Comparison of ENCODE assay signal across 8 mouse cellular contexts in genomic region chr3:38485107-38485545, GRCm38 (mm10). TPM values are rescaled to one million over a fixed set of nuclear protein-coding genes. Genes with fewer than 3 reads are reported as not detected.
DNase-seq lines count a peak whose midpoint lies in the region; ATAC-seq and TF ChIP-seq lines count a peak whose summit lies in the region.

No protein-coding gene starts in this region.

- peak overlapping the region; percentile 85 for H3K4me2 ChIP-seq in hindbrain, embryonic 12.5 days (replicated peaks)
- peak overlapping the region; percentile 91 for H3K4me2 ChIP-seq in midbrain, embryonic 12.5 days (replicated peaks)

- no peaks in the 10 kb centered on the region for H3K27me3 ChIP-seq in kidney, adult 2 months (replicated peaks; ENCODE audit: control insufficient read depth, insufficient read depth, low read length)
- no peaks in the 10 kb centered on the region for H3K27me3 ChIP-seq in hindbrain, embryonic 12.5 days
- no peaks in the 10 kb centered on the region for H3K27me3 ChIP-seq in midbrain, embryonic 12.5 days

- 0 out of 2 replicates have a peak overlapping the region, but pooled peaks have one; percentile 44 for H3K9ac ChIP-seq in hindbrain, embryonic 12.5 days
- 0 out of 2 replicates have a peak overlapping the region, but pooled peaks have one; percentile 29 for H3K9ac ChIP-seq in midbrain, embryonic 12.5 days (replicated peaks)

- H3K4me3 ChIP-seq in kidney, adult 2 months (ENCODE audit: insufficient read depth, low read depth, low read length), result peak overlapping the region; percentile 84
- H3K4me3 ChIP-seq in bone marrow macrophage, adult 2 months (ENCODE audit: insufficient read depth, low read length), result peak overlapping the region; percentile 65
- H3K4me3 ChIP-seq in hindbrain, embryonic 12.5 days, result peak overlapping the region; percentile 80
- H3K4me3 ChIP-seq in midbrain, embryonic 12.5 days, result peak overlapping the region; percentile 92

- 3% methylated on average over 26 of the region's 26 CpGs for WGBS in kidney, adult 2 months
- 3% methylated on average over 26 of the region's 26 CpGs for WGBS in hindbrain, embryonic 12.5 days
- WGBS in midbrain, embryonic 12.5 days, result 2% methylated on average over 26 of the region's 26 CpGs

- peak; percentile 13 for TF ChIP-seq POLR2A in kidney, adult 2 months (IDR thresholded peaks at IDR 0.05; ENCODE audit: low read depth, low read length)
- no peak; the same call in 1 of the 2 replicates for TF ChIP-seq POLR2A in bone marrow macrophage, adult 2 months (IDR thresholded peaks at IDR 0.05; ENCODE audit: borderline replicate concordance, low read depth, low read length)

- no peaks in the 10 kb centered on the region for H3K9me3 ChIP-seq in hindbrain, embryonic 12.5 days (replicated peaks)
- no peaks in the 10 kb centered on the region for H3K9me3 ChIP-seq in midbrain, embryonic 12.5 days

- no peaks in the 10 kb centered on the region for H3K36me3 ChIP-seq in kidney, adult 2 months (ENCODE audit: control insufficient read depth, insufficient read depth, low read length)
- 0 out of 2 replicates have a peak, but pooled peaks cover 6% of the 10 kb centered on the region for H3K36me3 ChIP-seq in hindbrain, embryonic 12.5 days
- peaks cover 8% of the 10 kb centered on the region; the same call in 1 of the 2 replicates for H3K36me3 ChIP-seq in midbrain, embryonic 12.5 days

- peaks cover 6% of the 10 kb centered on the region; the same call in 1 of the 2 replicates for H3K4me1 ChIP-seq in kidney, adult 2 months (ENCODE audit: control insufficient read depth, insufficient read depth, low read length)
- H3K4me1 ChIP-seq in bone marrow macrophage, adult 2 months (ENCODE audit: control insufficient read depth, insufficient read depth, low read length), result peaks cover 20% of the 10 kb centered on the region
- H3K4me1 ChIP-seq in hindbrain, embryonic 12.5 days, result peaks cover 30% of the 10 kb centered on the region
- H3K4me1 ChIP-seq in midbrain, embryonic 12.5 days, result peaks cover 32% of the 10 kb centered on the region

- DNase-seq in kidney, adult 2 months, result no peak
- no peak for DNase-seq in kidney, adult 18-20 months
- no peak for DNase-seq in frontal cortex, postnatal 25 days (ENCODE audit: low spot score in 2 of 2)
- DNase-seq in layer of hippocampus, adult 18-20 months (ENCODE audit: low spot score in 2 of 2), result no peak

- ATAC-seq in hindbrain, embryonic 12.5 days (ENCODE audit: low FRiP score), result no peak; the same call in 1 of the 2 replicates
- ATAC-seq in midbrain, embryonic 12.5 days (ENCODE audit: low FRiP score, low read depth), result peak; percentile 98
- no peak for ATAC-seq in activated CD4-positive, CD25-positive, alpha-beta regulatory T cell, adult 4 months

- TF ChIP-seq CTCF in kidney, adult 2 months (conservative IDR thresholded peaks at IDR 0.05; ENCODE audit: insufficient read depth, insufficient read length, low read depth, low read length), result no peak
- TF ChIP-seq CTCF in bone marrow macrophage, adult 2 months (IDR thresholded peaks at IDR 0.05; ENCODE audit: low read depth, low read length), result no peak

- no peak overlapping the region for H3K27ac ChIP-seq in kidney, adult 2 months (ENCODE audit: insufficient read depth, low read depth, low read length)
- H3K27ac ChIP-seq in bone marrow macrophage, adult 2 months (ENCODE audit: insufficient read depth, low read depth, low read length), result no peak overlapping the region
- H3K27ac ChIP-seq in hindbrain, embryonic 12.5 days, result peak overlapping the region; percentile 97
- H3K27ac ChIP-seq in midbrain, embryonic 12.5 days (replicated peaks), result peak overlapping the region; percentile 95

RNA-seq across cellular contexts. Expression of gene Ankrd50, which starts 0.5 kb away (rescaled TPM):
- polyA plus RNA-seq in kidney, adult 2 months (2012; rRNA removed), result 17.9 and 19.2 TPM in 2 replicates
- 21.7 and 22.8 TPM in 2 replicates for polyA plus RNA-seq in bone marrow macrophage, adult 2 months (2012; ENCODE audit: insufficient read depth, insufficient read length, missing spikeins)
- polyA plus RNA-seq in hindbrain, embryonic 12.5 days (2016; fragmentation: Nextera tagmentation; extraction: Ambion mirVana), result 46.4 and 53.8 TPM in 2 replicates
- 47.7 and 49.4 TPM in 2 replicates for polyA plus RNA-seq in midbrain, embryonic 12.5 days (2016; fragmentation: Nextera tagmentation; extraction: Ambion mirVana)
- 10 to 100 TPM; 47.2 to 48.7 TPM for total RNA-seq in layer of hippocampus, adult 18-20 months (2021)
- 1 to 10 TPM; 6.4 to 7.2 TPM for polyA plus RNA-seq in activated CD4-positive, CD25-positive, alpha-beta regulatory T cell, adult 4 months (2017; shearing (Covaris generic))

Comparison
In these comparisons a context has a peak if more than half of its experiments do, and no peak if none do; other contexts are left out.
1. H3K27ac ChIP-seq: peak in hindbrain, embryonic 12.5 days (single experiment) and midbrain, embryonic 12.5 days (single experiment); none in kidney, adult 2 months (single experiment) and bone marrow macrophage, adult 2 months (single experiment).
2. Peak in every context shown above with its lines, with median percentiles within 50 percentile points of each other: H3K4me3 ChIP-seq.